Mouse (Mus musculus) embryo, embryonic 10.5 days (tissue): ENCODE measurements around the gene Dnajb11.

Source experiments
- DNase-seq: peaks from one replicate; pipeline ENCODE4 v3.0.0-alpha.2; 2015; ENCODE audit warnings: low spot score

Dnajb11 gene

GRCm38 (mm10) chr16:22922433-22922832 lies 64.8 kb downstream of the Dnajb11 start:
- no peak for DNase-seq
